Mouse (Mus musculus) urinary bladder, adult 18-20 months (tissue): ENCODE measurements around the gene Rhox3g.
"Not testable (repeated sequence)": the region's sequence is repeated elsewhere in the genome, so short reads cannot be mapped to it uniquely, and the experiment has no call there.

ENCODE experiments used
- DNase-seq, 2 experiments: peaks; one replicate each; pipeline ENCODE4 v3.0.0; 2022; ENCODE audit warnings: low spot score in 2 of 2, mixed read lengths in 2 of 2

The Rhox3g gene

GRCm38 (mm10) chrX:37628512-37628911, at the start of gene Rhox3g:
Gene Rhox3g (minus strand): TSS chrX:37628612.
- not testable (repeated sequence) for DNase-seq

- not testable (repeated sequence) for DNase-seq
These were observed 44.8 kb upstream of the Rhox3g start, which contains the start of gene Rhox2h for GRCm38 (mm10) chrX:37673177-37673576. Gene Rhox2h (minus strand): TSS chrX:37673277.

- not testable (repeated sequence) for DNase-seq
These were observed 40.3 kb upstream of the Rhox3g start, which contains the start of gene Rhox3h for GRCm38 (mm10) chrX:37668664-37669063. Gene Rhox3h (minus strand): TSS chrX:37668764.

GRCm38 (mm10) chrX:37651227-37651626, 22.8 kb upstream of the Rhox3g start, which contains the start of gene Rhox4g:
Gene Rhox4g (minus strand): TSS chrX:37651327.
- DNase-seq = not testable (repeated sequence)

GRCm38 (mm10) chrX:37643370-37643769, 15.0 kb upstream of the Rhox3g start, which contains the start of gene Rhox2g:
Gene Rhox2g (minus strand): TSS chrX:37643470.
- not testable (repeated sequence) for DNase-seq

- DNase-seq = not testable (repeated sequence)
These were observed 20.8 kb downstream of the Rhox3g start, which contains the start of gene Rhox4f for GRCm38 (mm10) chrX:37607604-37608003. Gene Rhox4f (minus strand): TSS chrX:37607704.

GRCm38 (mm10) chrX:37580692-37581091, 47.7 kb downstream of the Rhox3g start, which contains the start of gene Rhox3f:
Gene Rhox3f (plus strand): TSS chrX:37580992.
- DNase-seq = not testable (repeated sequence)
